Mouse (Mus musculus) kidney, adult 2 months (tissue): Measurements from ENCODE around the gene Cgrrf1. TPM values are rescaled to one million over a fixed set of nuclear protein-coding genes. Genes with fewer than 3 reads are reported as not detected.

ENCODE experiments used
- DNase-seq: peaks from one replicate; pipeline ENCODE4 v3.0.0; 2021
- H3K27ac ChIP-seq: fragments of 200-500 bp; 2 replicates; pipeline ENCODE4 v1.5.1; 2012; ENCODE audit warnings: low read depth, low read length, control low read depth, inconsistent platforms; ENCODE audit not compliant: insufficient read depth
- H3K27me3 ChIP-seq: fragments of 200-500 bp; replicated peaks from 2 replicates; pipeline ENCODE4 v1.6.1; 2012; ENCODE audit warnings: mild to moderate bottlenecking, moderate library complexity, low read length, inconsistent platforms; ENCODE audit not compliant: control insufficient read depth, insufficient read depth
- H3K36me3 ChIP-seq: fragments of 200-500 bp; 2 replicates; pipeline ENCODE4 v1.6.1; 2012; ENCODE audit warnings: mild to moderate bottlenecking, moderate library complexity, low read length, inconsistent platforms; ENCODE audit not compliant: control insufficient read depth, insufficient read depth
- H3K4me1 ChIP-seq: fragments of 200-500 bp; 2 replicates; pipeline ENCODE4 v1.6.1; 2011; ENCODE audit warnings: low read length; ENCODE audit not compliant: control insufficient read depth, insufficient read depth
- H3K4me3 ChIP-seq: fragments of 200-500 bp; 2 replicates; pipeline ENCODE4 v1.5.1; 2011; ENCODE audit warnings: mild to moderate bottlenecking, low read depth, low read length, control low read depth; ENCODE audit not compliant: insufficient read depth
- CTCF ChIP-seq: fragments of 200-500 bp; conservative IDR thresholded peaks from 2 replicates; pipeline ENCODE4 v1.5.1; 2011; ENCODE audit warnings: low read depth, mild to moderate bottlenecking, control low read depth, low read length, moderate library complexity, mixed read lengths; ENCODE audit not compliant: insufficient read depth, insufficient read length
- POLR2A ChIP-seq: fragments of 200-500 bp; IDR thresholded peaks from one replicate; pipeline ENCODE4 v1.6.1; 2011; ENCODE audit warnings: low read depth, low read length, control low read depth
- WGBS: fragments of 180-500 bp; shearing (Covaris S2); methylation state at CpG from one replicate; pipeline ENCODE4 v1.1.7; 2018; 5-methylcytosine and 5-hydroxymethylcytosine counted together
- polyA plus RNA-seq: library from polyadenylated mRNA; depleted of rRNA; stranded (reverse); fragments of >200 nt; gene quantifications from 2 replicates; pipeline ENCODE4 v1.2.3, GENCODE M21; 2012

Gene Cgrrf1
- polyA plus RNA-seq, 1 experiment = 35.9 TPM

GRCm38 (mm10) chr14:46882431-46883067 lies 50.6 kb downstream of the Cgrrf1 start, which contains the start of gene Samd4:
Samd4 (plus strand) TSS chr14:46882854.
- Histone ChIP-seq H3K27ac (peak within 1 kb of the TSS; percentile 96), H3K36me3 (no peaks in the 10 kb centered on the region), H3K4me3 (peak within 1 kb of the TSS; percentile 78), H3K4me1 (peaks cover 3% of the 10 kb centered on the region; the same call in 1 of the 2 replicates), H3K27me3 (no peaks in the 10 kb centered on the region; the same call in 1 of the 2 replicates)
- 2% methylated on average over 53 of the region's 54 CpGs for WGBS
- peak; percentile 92 for DNase-seq
- TF ChIP-seq CTCF = peak; percentile 35
- TF ChIP-seq POLR2A = peak; percentile 16

- WGBS = under 1% methylated on average over 69 of the region's 70 CpGs
- H3K4me3 ChIP-seq = peak overlapping the region; percentile 78
- DNase-seq = peak; percentile 53
- H3K27ac ChIP-seq = peak overlapping the region; percentile 56
- no peaks in the 10 kb centered on the region; the same call in 1 of the 2 replicates for H3K27me3 ChIP-seq
- peaks cover 3% of the 10 kb centered on the region; the same call in 1 of the 2 replicates for H3K4me1 ChIP-seq
- TF ChIP-seq CTCF (0 out of 2 replicates have a peak, but pooled peaks have one; percentile 1), POLR2A (no peak)
- no peaks in the 10 kb centered on the region for H3K36me3 ChIP-seq
These were observed 51.3 kb downstream of the Cgrrf1 start for GRCm38 (mm10) chr14:46883068-46883870.

GRCm38 (mm10) chr14:46883871-46884441 lies 52.0 kb downstream of the Cgrrf1 start:
- TF ChIP-seq CTCF (no peak), POLR2A (no peak)
- no peaks in the 10 kb centered on the region for H3K36me3 ChIP-seq
- no peaks in the 10 kb centered on the region; the same call in 1 of the 2 replicates for H3K27me3 ChIP-seq
- peak overlapping the region; percentile 78 for H3K4me3 ChIP-seq
- DNase-seq = peak; percentile 42
- under 1% methylated on average over 28 of the region's 29 CpGs for WGBS
- H3K4me1 ChIP-seq = peaks cover 3% of the 10 kb centered on the region; the same call in 1 of the 2 replicates
- H3K27ac ChIP-seq = peak overlapping the region; percentile 39; the same call in 1 of the 2 replicates

DNA sequence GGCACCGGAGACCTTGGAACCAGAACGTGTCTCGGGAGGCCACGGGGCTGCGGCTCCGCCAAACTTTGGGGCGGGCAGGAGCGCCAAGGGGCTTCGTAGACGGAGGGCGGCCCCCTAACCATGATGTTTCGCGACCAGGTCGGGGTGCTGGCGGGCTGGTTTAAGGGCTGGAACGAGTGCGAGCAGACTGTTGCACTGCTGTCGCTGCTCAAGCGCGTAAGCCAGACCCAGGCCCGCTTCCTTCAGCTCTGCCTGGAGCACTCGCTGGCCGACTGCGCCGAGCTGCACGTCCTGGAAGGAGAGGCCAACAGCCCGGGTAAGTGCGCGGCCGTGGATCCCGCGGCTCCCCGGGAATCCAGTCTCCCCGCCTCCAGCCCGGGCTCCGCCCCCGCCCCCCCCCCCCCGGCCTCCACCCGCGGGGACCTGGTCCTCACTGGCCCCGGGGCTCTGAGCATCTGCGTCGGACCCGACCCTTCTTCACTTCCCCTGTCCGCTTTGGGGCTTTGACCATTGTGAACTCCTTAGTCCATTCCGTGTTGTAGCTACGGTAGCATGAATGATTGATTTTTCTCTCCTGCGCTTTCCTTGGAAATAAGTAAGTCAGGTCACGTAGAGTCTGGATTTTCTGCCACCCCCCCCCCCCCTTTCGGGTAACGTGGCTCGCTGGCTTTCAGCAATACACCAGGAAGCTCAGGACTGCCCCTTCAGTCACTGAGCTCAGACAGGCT lies 52.9 kb downstream of the Cgrrf1 start:
- WGBS = under 1% methylated on average over 52 of the region's 52 CpGs
- peak; percentile 62 for DNase-seq
- no peaks in the 10 kb centered on the region for H3K36me3 ChIP-seq
- H3K27me3 ChIP-seq = no peaks in the 10 kb centered on the region; the same call in 1 of the 2 replicates
- TF ChIP-seq POLR2A = no peak
- TF ChIP-seq CTCF = no peak
- H3K4me3 ChIP-seq = peak overlapping the region; percentile 58
- H3K4me1 ChIP-seq = peaks cover 3% of the 10 kb centered on the region; the same call in 1 of the 2 replicates
- no peak overlapping the region; the same call in 1 of the 2 replicates for H3K27ac ChIP-seq

DNA sequence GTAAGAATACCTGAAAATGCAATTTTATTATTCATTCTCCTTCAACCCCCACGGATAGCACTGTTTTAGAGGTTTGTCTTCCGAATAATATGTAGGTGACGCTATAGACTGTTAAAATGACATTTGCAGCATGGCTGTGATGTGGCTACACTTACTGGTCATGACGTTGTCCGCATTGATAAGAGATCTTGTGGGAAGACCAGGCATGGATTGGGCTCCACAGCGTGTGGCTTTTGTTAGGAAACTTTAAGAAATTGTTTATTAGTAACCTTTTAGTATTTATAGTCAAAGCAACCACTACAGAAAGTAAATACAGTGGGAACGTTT lies 53.5 kb downstream of the Cgrrf1 start:
- Histone ChIP-seq H3K4me3 (peak overlapping the region; percentile 58), H3K27me3 (no peaks in the 10 kb centered on the region; the same call in 1 of the 2 replicates), H3K27ac (no peak overlapping the region; the same call in 1 of the 2 replicates), H3K4me1 (peaks cover 3% of the 10 kb centered on the region; the same call in 1 of the 2 replicates), H3K36me3 (no peaks in the 10 kb centered on the region)
- TF ChIP-seq CTCF = no peak
- TF ChIP-seq POLR2A = no peak
- DNase-seq = no peak
- 14% methylated on average over 7 of the region's 7 CpGs for WGBS

DNA sequence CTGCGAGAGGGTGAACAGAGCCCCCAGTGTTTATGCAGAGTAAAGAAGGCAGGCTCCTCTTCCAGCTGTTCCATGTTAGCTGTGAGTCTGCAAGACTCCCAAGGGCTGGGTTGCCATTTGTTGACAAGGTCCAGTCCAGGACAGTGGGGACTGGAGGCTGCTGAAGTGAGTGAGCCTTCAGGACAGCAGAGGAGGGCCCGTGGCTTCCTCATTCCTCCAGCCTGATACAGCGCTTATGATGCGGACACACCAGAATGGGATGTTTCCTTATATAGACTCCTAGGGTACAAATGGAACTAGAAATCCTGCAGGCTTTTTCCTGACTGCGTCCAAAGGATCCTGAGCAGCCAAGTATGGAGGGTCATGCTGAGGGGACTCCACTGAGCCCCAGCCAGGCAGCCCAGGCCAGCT lies 54.0 kb downstream of the Cgrrf1 start:
- TF ChIP-seq POLR2A (no peak), CTCF (no peak)
- Histone ChIP-seq H3K27ac (peak overlapping the region; percentile 24; the same call in 1 of the 2 replicates), H3K27me3 (no peaks in the 10 kb centered on the region; the same call in 1 of the 2 replicates), H3K36me3 (no peaks in the 10 kb centered on the region), H3K4me3 (0 out of 2 replicates have a peak overlapping the region, but pooled peaks have one; percentile 16), H3K4me1 (peaks cover 3% of the 10 kb centered on the region; the same call in 1 of the 2 replicates)
- 39% methylated on average over 5 of the region's 5 CpGs for WGBS
- peak; percentile 38 for DNase-seq
